In genomic region chr10:61294242-61294641, GRCm38 (mm10) we compare ENCODE assay signal across 33 mouse cellular contexts. TPM values are rescaled to one million over a fixed set of nuclear protein-coding genes. Genes with fewer than 3 reads are reported as not detected.
A peak's percentile ranks its signal among the peaks of the same experiment; 100 is the strongest.
DNase-seq lines count a peak whose midpoint lies in the region; ATAC-seq and TF ChIP-seq lines count a peak whose summit lies in the region.
"Had no signal": no experiment of that assay in that cellular context is flagged by ENCODE, and none has a peak within 500 bp of the region (broad histone marks: within the 10 kb centered on the region; RNA-seq: fewer than 3 reads in every experiment).

No protein-coding gene starts in this region.

- H3K27ac ChIP-seq in forebrain, postnatal 0 days (ENCODE audit: low read depth, low read length), result no peak overlapping the region
- H3K27ac ChIP-seq in forebrain, embryonic 11.5 days (ENCODE audit: low read depth, low read length), result no peak overlapping the region
- H3K27ac ChIP-seq in midbrain, embryonic 14.5 days (replicated peaks; ENCODE audit: low read depth, low read length), result no peak overlapping the region
- H3K27ac ChIP-seq: embryonic facial prominence, embryonic 15.5 days; hindbrain, embryonic 10.5 days; limb, embryonic 10.5 days; liver, embryonic 15.5 days; lung, embryonic 15.5 days; stomach, embryonic 15.5 days had no signal

- H3K4me2 ChIP-seq in forebrain, postnatal 0 days (ENCODE audit: low read depth), result no peak overlapping the region
- H3K4me2 ChIP-seq in forebrain, embryonic 11.5 days (ENCODE audit: low read depth, low read length, severe bottlenecking), result no peak overlapping the region
- no peak overlapping the region for H3K4me2 ChIP-seq in midbrain, embryonic 14.5 days (ENCODE audit: low read length)
- H3K4me2 ChIP-seq: embryonic facial prominence, embryonic 15.5 days; heart, embryonic 12.5 days; liver, embryonic 15.5 days; lung, embryonic 15.5 days; stomach, embryonic 15.5 days had no signal

- peak; percentile 25 for DNase-seq in forebrain, postnatal 0 days
- DNase-seq in forebrain, embryonic 11.5 days (ENCODE audit: low spot score), result no peak
- DNase-seq in layer of hippocampus, adult 9-11 months, result peak; percentile 30
- no peak for DNase-seq in layer of hippocampus, postnatal 10 days (ENCODE audit: low spot score in 2 of 2)
- DNase-seq in right cerebral cortex, adult 2 months (ENCODE audit: low spot score in 2 of 2), result peak; percentile 36 to 43
- no peak for DNase-seq in right cerebral cortex, postnatal 14 days
- no peak for DNase-seq in midbrain, embryonic 14.5 days
- no peak for DNase-seq in retina, embryonic 14.5 days (ENCODE audit: low spot score)
- DNase-seq: adrenal gland, postnatal 36 days; cerebellum, adult 11 months; cerebellum, adult 9-11 months; gastrocnemius, postnatal 10 days; heart, postnatal 10 days; kidney, adult 9 months; kidney, postnatal 14 days; liver; lung, postnatal 4 days; thymus, adult 18-20 months; thymus, postnatal 36 days had no signal

- no peak overlapping the region for H3K9ac ChIP-seq in forebrain, postnatal 0 days
- no peak overlapping the region for H3K9ac ChIP-seq in forebrain, embryonic 11.5 days (ENCODE audit: low read length)
- H3K9ac ChIP-seq in midbrain, embryonic 14.5 days (replicated peaks; ENCODE audit: low read length), result no peak overlapping the region
- H3K9ac ChIP-seq: embryonic facial prominence, embryonic 15.5 days; heart, embryonic 12.5 days; liver, embryonic 15.5 days; lung, embryonic 15.5 days; stomach, embryonic 15.5 days had no signal

- no peaks in the 10 kb centered on the region for H3K27me3 ChIP-seq in forebrain, postnatal 0 days (ENCODE audit: insufficient read depth, low read length)
- H3K27me3 ChIP-seq in forebrain, embryonic 11.5 days (ENCODE audit: control insufficient read depth, insufficient read depth, low read length), result no peaks in the 10 kb centered on the region
- no peaks in the 10 kb centered on the region for H3K27me3 ChIP-seq in midbrain, embryonic 14.5 days (ENCODE audit: control insufficient read depth, insufficient read depth, low read length)
- H3K27me3 ChIP-seq: embryonic facial prominence, embryonic 15.5 days; heart, embryonic 12.5 days; liver, embryonic 15.5 days; lung, embryonic 15.5 days; Patski; stomach, embryonic 15.5 days had no signal

- no peak overlapping the region for H3K4me3 ChIP-seq in forebrain, postnatal 0 days (ENCODE audit: low read depth, low read length)
- no peak overlapping the region for H3K4me3 ChIP-seq in forebrain, embryonic 11.5 days (ENCODE audit: low read depth, low read length)
- no peak overlapping the region for H3K4me3 ChIP-seq in midbrain, embryonic 14.5 days (replicated peaks; ENCODE audit: low read depth, low read length)
- H3K4me3 ChIP-seq: embryonic facial prominence, embryonic 15.5 days; heart, embryonic 12.5 days; hindbrain, embryonic 10.5 days; limb, embryonic 10.5 days; liver, embryonic 15.5 days; lung, embryonic 15.5 days; stomach, embryonic 15.5 days had no signal

- TF ChIP-seq CTCF in forebrain, postnatal 0 days (IDR thresholded peaks at IDR 0.05; ENCODE audit: low read depth), result no peak

- H3K9me3 ChIP-seq in forebrain, postnatal 0 days (ENCODE audit: low read length), result no peaks in the 10 kb centered on the region
- no peaks in the 10 kb centered on the region for H3K9me3 ChIP-seq in forebrain, embryonic 11.5 days (ENCODE audit: control insufficient read depth, low read length)
- no peaks in the 10 kb centered on the region for H3K9me3 ChIP-seq in midbrain, embryonic 14.5 days (ENCODE audit: control insufficient read depth, low read length)
- H3K9me3 ChIP-seq: embryonic facial prominence, embryonic 15.5 days; heart, embryonic 12.5 days; hindbrain, embryonic 10.5 days; limb, embryonic 10.5 days; liver, embryonic 15.5 days; lung, embryonic 15.5 days; stomach, embryonic 15.5 days had no signal

- no peaks in the 10 kb centered on the region for H3K36me3 ChIP-seq in forebrain, postnatal 0 days (ENCODE audit: insufficient read depth)
- no peaks in the 10 kb centered on the region for H3K36me3 ChIP-seq in forebrain, embryonic 11.5 days (ENCODE audit: control insufficient read depth, insufficient read depth, low read length)
- no peaks in the 10 kb centered on the region for H3K36me3 ChIP-seq in midbrain, embryonic 14.5 days (ENCODE audit: control insufficient read depth, insufficient read depth, low read length)
- H3K36me3 ChIP-seq: embryonic facial prominence, embryonic 15.5 days; heart, embryonic 12.5 days; hindbrain, embryonic 10.5 days; limb, embryonic 10.5 days; liver, embryonic 15.5 days; lung, embryonic 15.5 days; stomach, embryonic 15.5 days had no signal

- ATAC-seq in forebrain, postnatal 0 days, result no peak
- no peak for ATAC-seq in forebrain, embryonic 11.5 days (replicated peaks; ENCODE audit: low FRiP score)
- ATAC-seq in midbrain, embryonic 14.5 days (ENCODE audit: low FRiP score, low TSS enrichment), result no peak
- ATAC-seq: forebrain, embryonic 16.5 days; hindbrain, embryonic 16.5 days; intestine, embryonic 16.5 days; Patski had no signal

- H3K4me1 ChIP-seq in forebrain, postnatal 0 days (ENCODE audit: insufficient read depth), result no peaks in the 10 kb centered on the region
- no peaks in the 10 kb centered on the region for H3K4me1 ChIP-seq in forebrain, embryonic 11.5 days (replicated peaks; ENCODE audit: control insufficient read depth, insufficient read depth, low read length)
- H3K4me1 ChIP-seq in midbrain, embryonic 14.5 days (ENCODE audit: control insufficient read depth, insufficient read depth, low read length), result no peaks in the 10 kb centered on the region
- H3K4me1 ChIP-seq: embryonic facial prominence, embryonic 15.5 days; limb, embryonic 10.5 days; liver, embryonic 15.5 days; lung, embryonic 15.5 days; stomach, embryonic 15.5 days had no signal

- 67% methylated on average over 8 of the region's 8 CpGs for WGBS in forebrain, postnatal 0 days
- WGBS in forebrain, embryonic 11.5 days, result 88% methylated on average over 8 of the region's 8 CpGs
- 91% methylated on average over 8 of the region's 8 CpGs for WGBS in midbrain, embryonic 14.5 days

RNA-seq across cellular contexts. Expression of gene Prf1, which starts 3.4 kb away (rescaled TPM):
- total RNA-seq in forebrain, postnatal 0 days (2014; rRNA removed), result not detected in 2 replicates
- not detected in 2 replicates for polyA plus RNA-seq in forebrain, postnatal 0 days (2015; fragmentation: Nextera tagmentation; extraction: Ambion mirVana)
- not detected in 2 replicates for polyA plus RNA-seq in forebrain, embryonic 11.5 days (2014; fragmentation: Nextera tagmentation; extraction: Ambion mirVana)
- not detected for total RNA-seq in layer of hippocampus, postnatal 10 days (2021)
- not detected in 2 replicates for polyA plus RNA-seq in midbrain, embryonic 14.5 days (2014; fragmentation: Nextera tagmentation; extraction: Ambion mirVana)
- total RNA-seq: common myeloid progenitor, adult 5-6 weeks; ES-E14; gastrocnemius, postnatal 10 days; heart, postnatal 10 days; layer of hippocampus, postnatal 14 days had no signal
- polyA plus RNA-seq: embryonic facial prominence, embryonic 15.5 days; forebrain, embryonic 16.5 days; heart, embryonic 12.5 days; hindbrain, embryonic 10.5 days; hindbrain, embryonic 16.5 days; limb, embryonic 10.5 days; lung, embryonic 15.5 days; Patski had no signal

RNA-seq across cellular contexts. Expression of gene Adamts14, which starts 21.0 kb away (rescaled TPM):
- total RNA-seq in forebrain, postnatal 0 days (2014; rRNA removed), result 0.54 and 1.0 TPM in 2 replicates
- 0.18 and 0.22 TPM in 2 replicates for polyA plus RNA-seq in forebrain, postnatal 0 days (2015; fragmentation: Nextera tagmentation; extraction: Ambion mirVana)
- polyA plus RNA-seq in forebrain, embryonic 11.5 days (2014; fragmentation: Nextera tagmentation; extraction: Ambion mirVana), result 0.56 and 0.60 TPM in 2 replicates
- total RNA-seq in layer of hippocampus, postnatal 10 days (2021), result 1 to 10 TPM; 1.2 to 1.4 TPM
- polyA plus RNA-seq in midbrain, embryonic 14.5 days (2014; fragmentation: Nextera tagmentation; extraction: Ambion mirVana), result 0.15 and 0.22 TPM in 2 replicates

Comparison
In these comparisons a context has a peak if more than half of its experiments do, and no peak if none do; other contexts are left out.
1. DNase-seq: peak in forebrain, postnatal 0 days (single experiment), layer of hippocampus, adult 9-11 months (single experiment) and right cerebral cortex, adult 2 months (2 of 2); none in forebrain, embryonic 11.5 days (single experiment), layer of hippocampus, postnatal 10 days (0 of 2), right cerebral cortex, postnatal 14 days (single experiment), midbrain, embryonic 14.5 days (single experiment) and retina, embryonic 14.5 days (single experiment).